Mouse (Mus musculus): ENCODE measurements at regions not wholly inside any gene's neighbourhood (a gene's known extent, or its start where the extent isn't known, plus 50 kb on each side); places are given as distances from the start of the nearest gene placed in this dataset.

DNA sequence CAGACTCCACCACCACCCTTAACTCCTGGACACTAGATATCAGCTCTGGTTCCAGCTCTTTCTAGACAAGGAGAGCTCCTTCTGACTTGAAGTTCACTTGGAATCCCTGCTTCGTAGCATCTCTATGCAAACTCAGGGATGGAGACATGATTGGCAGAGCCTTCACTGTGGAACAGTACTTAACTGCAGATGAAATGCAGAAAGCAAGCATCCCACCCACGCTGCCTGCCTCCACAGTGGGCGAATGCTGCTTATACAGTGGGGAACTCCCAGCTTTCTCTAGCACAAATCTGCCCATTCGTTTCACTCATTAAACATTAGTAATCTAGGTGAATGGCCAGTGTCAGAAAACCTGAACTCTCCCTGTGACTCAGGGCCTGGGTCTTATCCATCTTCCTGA is 92.0 kb upstream of the Coch start:
- TF ChIP-seq ZNF384 (IDR thresholded peaks at IDR 0.05; ENCODE audit: low read depth, low read length) (no peak), CHD2 (IDR thresholded peaks at IDR 0.05; ENCODE audit: low read depth, low read length) (no peak), MAFK (IDR thresholded peaks at IDR 0.05; ENCODE audit: insufficient read depth, low read depth, low read length) (no peak)

Data from ES-E14 (cell line).